Mouse (Mus musculus): ENCODE measurements around the gene 2810408A11Rik. TPM values are rescaled to one million over a fixed set of nuclear protein-coding genes. Genes with fewer than 3 reads are reported as not detected.
A peak's percentile ranks its signal among the peaks of the same experiment; 100 is the strongest.

2810408A11Rik gene
- 14.8 and 20.5 TPM in 2 replicates for polyA plus RNA-seq (2016; fragmentation: Nextera tagmentation; extraction: Ambion mirVana)

GRCm38 (mm10) chr11:69900471-69901405 lies at the start of gene 2810408A11Rik, which contains the start of gene Neurl4:
2810408A11Rik (minus strand) TSS chr11:69900987.
Neurl4 (plus strand) TSS chr11:69901072.
- Histone ChIP-seq H3K27ac (replicated peaks) (peak within 1 kb of the TSS; percentile 100), H3K4me1 (peaks cover 51% of the 10 kb centered on the region), H3K4me3 (peak within 1 kb of the TSS; percentile 91), H3K27me3 (ENCODE audit: low read depth, poor library complexity, severe bottlenecking) (no peaks in the 10 kb centered on the region), H3K9me3 (replicated peaks) (no peaks in the 10 kb centered on the region), H3K36me3 (peaks cover 34% of the 10 kb centered on the region)
- DNase-seq (ENCODE audit: low spot score), result peak; percentile 93
- WGBS, result under 1% methylated on average over 38 of the region's 38 CpGs

GRCm38 (mm10) chr11:69948763-69949150 lies 48.0 kb upstream of the 2810408A11Rik start:
- Histone ChIP-seq H3K4me1 (peaks cover 33% of the 10 kb centered on the region), H3K27ac (replicated peaks) (peak overlapping the region; percentile 92), H3K9me3 (replicated peaks) (no peaks in the 10 kb centered on the region), H3K4me3 (peak overlapping the region; percentile 56), H3K27me3 (ENCODE audit: low read depth, poor library complexity, severe bottlenecking) (peaks cover 15% of the 10 kb centered on the region), H3K36me3 (peaks cover 26% of the 10 kb centered on the region)
- 0% methylated on average over 14 of the region's 14 CpGs for WGBS
- DNase-seq (ENCODE audit: low spot score), result peak; percentile 90

- H3K9me3 ChIP-seq (replicated peaks), result no peaks in the 10 kb centered on the region
- peak within 1 kb of the TSS; percentile 56 for H3K4me3 ChIP-seq
- H3K27me3 ChIP-seq (ENCODE audit: low read depth, poor library complexity, severe bottlenecking), result peaks cover 15% of the 10 kb centered on the region
- peaks cover 33% of the 10 kb centered on the region for H3K4me1 ChIP-seq
- WGBS, result under 1% methylated on average over 34 of the region's 34 CpGs
- peak within 1 kb of the TSS; percentile 92 for H3K27ac ChIP-seq (replicated peaks)
- H3K36me3 ChIP-seq, result peaks cover 27% of the 10 kb centered on the region
- peak; percentile 97 for DNase-seq (ENCODE audit: low spot score)
These were observed 47.4 kb upstream of the 2810408A11Rik start, which contains the start of gene Slc2a4 for GRCm38 (mm10) chr11:69948066-69948762. Slc2a4 (minus strand) TSS chr11:69948188.

GRCm38 (mm10) chr11:69947337-69948065 lies 46.7 kb upstream of the 2810408A11Rik start:
- Histone ChIP-seq H3K36me3 (peaks cover 34% of the 10 kb centered on the region), H3K27ac (replicated peaks) (peak overlapping the region; percentile 92), H3K27me3 (ENCODE audit: low read depth, poor library complexity, severe bottlenecking) (peaks cover 15% of the 10 kb centered on the region), H3K4me3 (peak overlapping the region; percentile 56), H3K9me3 (replicated peaks) (no peaks in the 10 kb centered on the region), H3K4me1 (peaks cover 33% of the 10 kb centered on the region)
- WGBS, result 4% methylated on average over 29 of the region's 29 CpGs
- no peak for DNase-seq (ENCODE audit: low spot score)

GRCm38 (mm10) chr11:69945997-69946891 lies 45.5 kb upstream of the 2810408A11Rik start:
- Histone ChIP-seq H3K9me3 (replicated peaks) (no peaks in the 10 kb centered on the region), H3K36me3 (peaks cover 36% of the 10 kb centered on the region), H3K4me1 (peaks cover 33% of the 10 kb centered on the region), H3K27me3 (ENCODE audit: low read depth, poor library complexity, severe bottlenecking) (peaks cover 15% of the 10 kb centered on the region), H3K4me3 (peak overlapping the region; percentile 56; the same call in 1 of the 2 replicates), H3K27ac (replicated peaks) (no peak overlapping the region)
- no peak for DNase-seq (ENCODE audit: low spot score)
- 93% methylated on average over 18 of the region's 18 CpGs for WGBS

- Histone ChIP-seq H3K36me3 (peaks cover 36% of the 10 kb centered on the region), H3K4me3 (no peak overlapping the region), H3K27me3 (ENCODE audit: low read depth, poor library complexity, severe bottlenecking) (peaks cover 16% of the 10 kb centered on the region), H3K9me3 (replicated peaks) (no peaks in the 10 kb centered on the region), H3K27ac (replicated peaks) (no peak overlapping the region; the same call in 1 of the 2 replicates), H3K4me1 (peaks cover 33% of the 10 kb centered on the region)
- WGBS, result 81% methylated on average over 13 of the region's 13 CpGs
- no peak for DNase-seq (ENCODE audit: low spot score)
These were observed 44.4 kb upstream of the 2810408A11Rik start for GRCm38 (mm10) chr11:69945216-69945615.

GRCm38 (mm10) chr11:69940962-69941361 lies 40.2 kb upstream of the 2810408A11Rik start:
- peaks cover 43% of the 10 kb centered on the region for H3K27me3 ChIP-seq (ENCODE audit: low read depth, poor library complexity, severe bottlenecking)
- H3K9me3 ChIP-seq (replicated peaks), result no peaks in the 10 kb centered on the region
- H3K27ac ChIP-seq (replicated peaks), result no peak overlapping the region
- DNase-seq (ENCODE audit: low spot score), result no peak
- H3K4me3 ChIP-seq, result no peak overlapping the region
- peaks cover 23% of the 10 kb centered on the region for H3K4me1 ChIP-seq
- peaks cover 31% of the 10 kb centered on the region for H3K36me3 ChIP-seq
- 90% methylated on average over 4 of the region's 4 CpGs for WGBS

GRCm38 (mm10) chr11:69939731-69940130 lies 38.9 kb upstream of the 2810408A11Rik start:
- Histone ChIP-seq H3K9me3 (replicated peaks) (no peaks in the 10 kb centered on the region), H3K4me1 (peaks cover 33% of the 10 kb centered on the region), H3K4me3 (no peak overlapping the region), H3K36me3 (peaks cover 19% of the 10 kb centered on the region), H3K27me3 (ENCODE audit: low read depth, poor library complexity, severe bottlenecking) (peaks cover 55% of the 10 kb centered on the region), H3K27ac (replicated peaks) (no peak overlapping the region)
- no peak for DNase-seq (ENCODE audit: low spot score)
- WGBS, result 93% methylated on average over 17 of the region's 17 CpGs

- Histone ChIP-seq H3K27ac (replicated peaks) (no peak overlapping the region), H3K27me3 (ENCODE audit: low read depth, poor library complexity, severe bottlenecking) (peaks cover 61% of the 10 kb centered on the region), H3K4me1 (peaks cover 39% of the 10 kb centered on the region), H3K36me3 (peaks cover 14% of the 10 kb centered on the region), H3K4me3 (no peak overlapping the region; the same call in 1 of the 2 replicates), H3K9me3 (replicated peaks) (no peaks in the 10 kb centered on the region)
- DNase-seq (ENCODE audit: low spot score), result no peak
- 67% methylated on average over 5 of the region's 5 CpGs for WGBS
These were observed 38.4 kb upstream of the 2810408A11Rik start for GRCm38 (mm10) chr11:69939181-69939580.

- Histone ChIP-seq H3K4me3 (peak overlapping the region; percentile 14; the same call in 1 of the 2 replicates), H3K4me1 (peaks cover 43% of the 10 kb centered on the region), H3K27me3 (ENCODE audit: low read depth, poor library complexity, severe bottlenecking) (peaks cover 62% of the 10 kb centered on the region), H3K27ac (replicated peaks) (no peak overlapping the region), H3K36me3 (peaks cover 9% of the 10 kb centered on the region; the same call in 1 of the 2 replicates), H3K9me3 (replicated peaks) (no peaks in the 10 kb centered on the region)
- DNase-seq (ENCODE audit: low spot score), result no peak
- WGBS, result 27% methylated on average over 9 of the region's 9 CpGs
These were observed 37.7 kb upstream of the 2810408A11Rik start for GRCm38 (mm10) chr11:69938401-69938979.

- no peak overlapping the region for H3K27ac ChIP-seq (replicated peaks)
- peaks cover 43% of the 10 kb centered on the region for H3K4me1 ChIP-seq
- H3K9me3 ChIP-seq (replicated peaks), result no peaks in the 10 kb centered on the region
- peaks cover 62% of the 10 kb centered on the region for H3K27me3 ChIP-seq (ENCODE audit: low read depth, poor library complexity, severe bottlenecking)
- no peak for DNase-seq (ENCODE audit: low spot score)
- peaks cover 5% of the 10 kb centered on the region; the same call in 1 of the 2 replicates for H3K36me3 ChIP-seq
- 76% methylated on average over 5 of the region's 5 CpGs for WGBS
- H3K4me3 ChIP-seq, result peak overlapping the region; percentile 3; the same call in 1 of the 2 replicates
These were observed 37.0 kb upstream of the 2810408A11Rik start for GRCm38 (mm10) chr11:69937834-69938233.

Measured in midbrain, embryonic 10.5 days (tissue).